Mouse (Mus musculus): ENCODE measurements around the gene Cyb561d2.

- TF ChIP-seq TAL1 (IDR thresholded peaks at IDR 0.05; ENCODE audit: low read length) (no peak), GATA1 (IDR thresholded peaks at IDR 0.05; ENCODE audit: low read length) (no peak)
Measured at GRCm38 (mm10) chr9:107521190-107521589, 20.8 kb downstream of the Cyb561d2 start.

Measured in erythroblast, embryonic 14.5 days (primary cell).